Mouse (Mus musculus) testis, postnatal 14 days (tissue): Measurements from ENCODE around the gene Mlst8.

Source experiments
- DNase-seq: peaks from one replicate; pipeline ENCODE4 v3.0.0; 2021; ENCODE audit warnings: low spot score

Mlst8 gene

GRCm38 (mm10) chr17:24478663-24479380 lies at the start of gene Mlst8:
Gene Mlst8, minus strand, starts transcription at chr17:24479078.
- DNase-seq: peak; percentile 95

- no peak for DNase-seq
These were observed 49.7 kb upstream of the Mlst8 start for GRCm38 (mm10) chr17:24528560-24528918.

GRCm38 (mm10) chr17:24527723-24528559 lies 49.1 kb upstream of the Mlst8 start, which contains the start of gene Traf7:
Gene Traf7, minus strand, starts transcription at chr17:24527938.
- DNase-seq: peak; percentile 98

- no peak for DNase-seq
These were observed 48.4 kb upstream of the Mlst8 start for GRCm38 (mm10) chr17:24527315-24527714.

GRCm38 (mm10) chr17:24524734-24525133 lies 45.9 kb upstream of the Mlst8 start:
- DNase-seq: no peak

GRCm38 (mm10) chr17:24520450-24520849 lies 41.6 kb upstream of the Mlst8 start:
- DNase-seq: no peak

GRCm38 (mm10) chr17:24514270-24515257 lies 35.7 kb upstream of the Mlst8 start:
- DNase-seq: no peak

GRCm38 (mm10) chr17:24513609-24514008 lies 34.7 kb upstream of the Mlst8 start:
- DNase-seq: no peak

- no peak for DNase-seq
These were observed 29.1 kb upstream of the Mlst8 start for GRCm38 (mm10) chr17:24507806-24508460.

- DNase-seq: no peak
These were observed 28.3 kb upstream of the Mlst8 start for GRCm38 (mm10) chr17:24507129-24507664.

- DNase-seq: no peak
These were observed 27.6 kb upstream of the Mlst8 start for GRCm38 (mm10) chr17:24506332-24507070.

- DNase-seq: no peak
These were observed 26.5 kb upstream of the Mlst8 start for GRCm38 (mm10) chr17:24505286-24505955.

- no peak for DNase-seq
These were observed 25.2 kb upstream of the Mlst8 start for GRCm38 (mm10) chr17:24504085-24504484.

- no peak for DNase-seq
These were observed 23.3 kb upstream of the Mlst8 start for GRCm38 (mm10) chr17:24502208-24502607.

- DNase-seq: no peak
These were observed 17.1 kb upstream of the Mlst8 start for GRCm38 (mm10) chr17:24496026-24496425.

GRCm38 (mm10) chr17:24495443-24495842 lies 16.6 kb upstream of the Mlst8 start:
- DNase-seq: no peak

- no peak for DNase-seq
These were observed 15.9 kb upstream of the Mlst8 start for GRCm38 (mm10) chr17:24494627-24495335.

GRCm38 (mm10) chr17:24490399-24490798 lies 11.5 kb upstream of the Mlst8 start:
- no peak for DNase-seq
